Mouse (Mus musculus) gastrocnemius, adult 18-20 months (tissue): ENCODE results near the gene Bsn. TPM values are rescaled to one million over a fixed set of nuclear protein-coding genes. Genes with fewer than 3 reads are reported as not detected.
"Not testable (repeated sequence)": the region's sequence is repeated elsewhere in the genome, so short reads cannot be mapped to it uniquely, and the experiment has no call there.

Experiments
- DNase-seq: peaks from one replicate; pipeline ENCODE4 v3.0.0; 2021; ENCODE audit warnings: low spot score
- total RNA-seq, 2 experiments: library from RNA; stranded (reverse); gene quantifications; 2 replicates each; pipeline ENCODE4 v1.2.3; 2021

Gene Bsn
- total RNA-seq, 2 experiments from 2014 or later, result 0.02 TPM

DNA sequence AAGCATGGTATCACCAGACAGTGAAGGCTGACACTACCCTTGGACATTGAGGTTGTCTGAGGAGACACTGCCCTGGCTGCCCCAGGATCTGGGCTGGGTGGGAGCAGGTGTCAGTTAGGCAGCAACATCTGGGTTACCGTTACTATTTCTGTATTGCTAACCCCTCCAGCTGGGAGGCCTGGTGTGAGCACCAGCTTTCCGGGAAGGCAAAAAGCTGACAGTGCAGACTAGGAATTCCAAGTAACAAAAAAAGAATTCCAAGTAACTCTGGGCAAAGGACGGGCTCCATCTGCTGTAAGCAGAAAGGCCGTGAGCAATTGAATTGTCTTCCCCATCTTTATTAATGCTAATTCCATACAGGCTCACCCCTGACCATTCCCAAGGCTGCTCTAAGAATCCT is 8.4 kb upstream of the Bsn start:
- DNase-seq, result no peak

DNA sequence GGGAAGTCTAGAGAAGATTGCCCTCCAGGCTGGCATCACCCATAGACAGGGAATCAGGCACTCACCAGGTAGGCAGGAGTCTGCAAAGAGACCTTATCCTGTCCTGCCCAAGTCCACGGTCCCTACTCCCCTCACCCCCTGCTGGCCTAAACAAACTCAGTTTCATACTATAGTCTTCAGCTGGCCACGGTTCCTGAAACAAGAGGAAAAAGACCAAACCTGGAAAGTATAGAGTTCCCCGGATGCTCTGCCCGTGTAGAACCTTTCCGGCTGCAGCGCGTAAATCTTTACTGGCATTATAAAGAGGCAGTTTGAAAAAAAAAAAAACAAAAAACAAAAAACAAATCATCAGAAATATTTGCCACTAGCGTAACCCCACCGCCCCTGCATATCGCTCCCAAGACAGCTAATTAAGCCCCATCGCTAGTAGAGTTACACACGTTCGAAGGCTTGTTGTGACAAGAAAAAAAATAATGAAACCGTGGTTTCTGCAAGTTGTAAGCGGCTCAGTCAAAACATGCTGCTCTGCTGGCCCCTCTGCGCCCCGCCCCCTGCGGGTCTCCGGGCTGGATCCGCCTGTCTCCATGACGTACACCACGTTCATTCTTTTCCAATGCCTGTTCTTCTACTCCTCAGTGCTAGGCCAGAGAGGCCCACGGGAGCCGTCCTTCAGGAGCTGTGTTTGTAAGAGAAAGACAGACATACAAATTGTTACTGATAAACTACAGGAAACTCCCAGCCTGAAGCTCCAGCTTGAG is 6.9 kb upstream of the Bsn start:
- DNase-seq, result no peak

DNA sequence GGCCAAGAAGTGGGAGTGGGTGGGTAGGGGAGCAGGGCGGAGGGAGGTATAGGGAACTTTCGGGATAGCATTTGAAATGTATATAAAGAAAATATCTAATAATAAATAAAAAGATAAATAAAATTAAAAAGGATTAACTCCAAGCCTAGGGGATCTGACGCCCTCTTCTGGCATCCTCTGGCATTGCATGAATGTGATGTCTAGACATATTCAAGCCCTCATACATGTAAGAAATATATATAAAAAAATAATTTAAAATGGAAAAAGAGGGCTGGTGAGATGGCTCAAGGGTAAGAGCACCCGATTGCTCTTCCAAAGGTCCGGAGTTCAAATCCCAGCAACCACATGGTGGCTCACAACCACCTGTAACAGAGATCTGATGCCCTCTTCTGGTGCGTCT is 6.0 kb upstream of the Bsn start:
- DNase-seq, result not testable (repeated sequence)

DNA sequence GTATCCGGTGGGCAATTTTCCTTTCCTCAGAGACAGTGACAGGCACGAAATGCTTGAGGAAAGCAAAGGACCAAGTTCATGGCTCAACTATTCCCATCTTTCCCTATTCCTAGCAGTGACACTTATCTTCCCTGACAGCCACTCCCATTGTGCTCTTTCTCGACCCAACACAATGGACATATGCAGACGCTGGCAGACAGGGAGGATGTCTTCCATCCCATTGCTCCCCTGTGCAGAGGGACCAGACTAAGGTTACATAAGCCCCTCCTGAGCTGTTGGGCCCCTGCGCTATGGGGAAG is 747 bp downstream of the Bsn start:
- DNase-seq, result no peak

DNA sequence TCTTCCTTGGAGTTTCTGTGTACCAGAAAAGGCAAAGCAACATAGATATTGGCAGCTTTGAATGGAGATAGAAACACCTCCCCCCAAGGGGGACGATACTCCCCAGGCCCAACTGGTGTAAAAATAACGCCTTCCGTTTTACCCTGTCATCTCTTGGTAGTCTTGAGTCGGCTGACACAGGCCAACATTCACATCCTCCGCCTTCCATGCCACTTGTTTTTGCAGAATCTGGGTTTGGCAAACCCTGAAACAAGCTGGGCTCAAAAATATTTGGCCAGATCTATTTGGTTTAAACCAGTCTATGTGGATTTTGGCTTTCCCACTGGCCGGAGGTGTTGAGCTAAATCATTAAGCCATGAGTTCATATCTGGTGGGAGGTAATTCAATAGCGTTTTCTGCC is 1.2 kb downstream of the Bsn start:
- DNase-seq, result no peak

DNA sequence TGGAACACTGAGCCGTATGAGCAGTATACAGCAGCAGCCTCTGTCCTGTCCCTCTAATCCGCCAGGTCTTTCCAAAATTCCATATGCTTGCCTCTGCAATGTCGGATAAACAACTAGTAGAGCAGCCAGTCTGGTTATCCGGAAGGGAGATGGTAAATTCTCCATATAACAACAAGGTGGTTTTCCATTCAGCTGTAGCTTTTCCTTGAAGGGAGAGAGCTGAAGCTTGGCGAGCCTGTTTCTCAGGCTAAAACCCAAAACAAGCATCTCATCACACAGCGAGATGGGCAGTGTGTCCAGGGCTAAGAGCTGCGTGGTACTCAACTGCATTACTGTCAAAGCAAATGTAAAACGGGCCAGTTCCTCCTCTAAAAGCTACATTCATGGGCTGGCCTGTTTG is 1.7 kb downstream of the Bsn start:
- no peak for DNase-seq

DNA sequence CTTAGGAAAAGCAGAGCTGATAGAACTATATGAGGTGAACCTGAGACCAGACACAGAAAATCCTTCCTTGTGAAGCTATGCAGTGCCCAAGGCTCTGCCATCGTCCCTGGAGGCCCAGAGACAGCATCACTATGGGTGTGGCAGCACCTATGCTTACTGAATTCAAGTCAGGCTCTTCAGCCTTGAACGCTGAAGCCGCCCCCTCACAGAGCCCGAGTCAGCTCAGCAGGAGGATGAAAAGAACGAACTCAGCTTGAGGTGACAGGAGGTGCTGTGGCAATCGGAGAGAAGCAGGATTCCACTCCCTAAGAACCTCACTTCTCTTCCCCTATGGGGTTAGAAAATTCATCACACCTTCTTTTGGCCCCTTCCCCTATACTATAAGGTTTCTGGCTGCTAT is 2.6 kb downstream of the Bsn start:
- DNase-seq, result no peak

DNA sequence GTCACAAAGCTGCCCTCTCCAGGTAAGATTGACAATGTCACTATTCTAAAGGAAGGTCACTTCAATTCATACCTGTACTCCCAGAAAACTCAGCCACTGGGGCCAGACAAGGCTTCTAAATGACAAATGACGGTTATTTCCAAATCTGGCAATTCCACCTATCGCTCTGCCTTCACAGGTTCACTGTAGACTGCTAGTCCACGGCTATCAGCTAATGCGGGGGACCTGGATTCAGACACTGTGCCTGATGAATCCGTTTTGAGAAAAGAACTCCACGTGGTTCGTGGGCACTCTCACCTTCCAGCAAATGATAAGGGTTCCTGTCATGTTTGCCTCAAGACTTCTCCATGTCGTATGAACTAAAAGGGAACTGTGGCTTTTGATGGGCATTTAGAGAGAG is 4.4 kb downstream of the Bsn start:
- no peak for DNase-seq

DNA sequence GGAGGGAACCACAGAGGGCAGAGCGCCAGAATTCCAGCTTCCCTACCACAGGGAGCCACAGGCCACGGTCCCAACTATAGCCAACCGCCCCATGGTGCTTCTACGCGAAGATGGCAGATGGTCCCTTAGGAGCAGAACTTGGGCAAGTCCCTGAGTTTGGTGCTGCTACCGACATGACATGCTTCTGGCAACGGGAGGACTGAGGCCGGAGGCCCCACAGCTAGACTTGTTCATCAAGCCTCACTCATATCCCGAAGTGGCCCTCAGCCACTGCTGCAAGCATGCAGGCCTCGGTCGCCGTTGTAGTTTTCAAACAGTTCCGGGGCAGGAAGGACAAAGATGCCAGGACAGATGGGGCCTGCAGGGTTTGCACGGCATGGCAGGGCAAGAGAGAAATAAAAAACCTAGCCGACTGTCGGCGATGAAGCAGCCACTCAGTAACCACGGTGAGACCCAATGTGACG is 6.6 kb downstream of the Bsn start:
- DNase-seq, result no peak

DNA sequence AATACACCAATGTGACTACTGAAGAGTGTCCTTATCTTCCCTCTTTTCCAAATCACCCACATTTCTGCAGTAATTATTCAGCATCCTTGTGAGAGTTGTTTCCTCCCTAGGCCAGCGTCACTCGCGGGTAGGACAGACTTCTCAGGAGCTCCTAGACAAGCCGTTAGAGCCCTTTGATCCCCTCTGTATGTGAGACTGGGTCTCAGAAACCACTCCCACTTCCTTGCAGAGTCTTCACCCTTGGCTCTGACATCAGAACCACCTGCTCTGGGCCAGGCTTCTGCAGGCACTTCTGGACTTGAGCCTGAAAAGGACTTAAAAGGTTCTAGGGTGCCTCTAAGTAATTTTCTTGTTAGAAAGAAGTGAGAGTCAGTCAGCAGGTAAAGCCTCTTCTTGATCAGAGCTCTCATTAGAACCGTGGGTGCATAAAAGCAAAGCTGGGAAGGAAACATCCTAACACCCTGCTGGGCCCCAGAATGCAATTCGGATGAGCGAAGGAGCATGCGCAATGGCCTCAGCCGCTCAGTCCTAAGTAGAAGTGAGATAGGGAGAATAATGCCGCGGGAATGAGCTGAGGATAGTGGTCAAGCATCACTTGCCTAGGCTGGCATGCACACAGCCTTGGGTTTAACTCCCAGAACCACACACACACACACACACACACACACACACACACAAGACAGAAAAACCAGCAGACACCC is 7.2 kb downstream of the Bsn start:
- no peak for DNase-seq

DNA sequence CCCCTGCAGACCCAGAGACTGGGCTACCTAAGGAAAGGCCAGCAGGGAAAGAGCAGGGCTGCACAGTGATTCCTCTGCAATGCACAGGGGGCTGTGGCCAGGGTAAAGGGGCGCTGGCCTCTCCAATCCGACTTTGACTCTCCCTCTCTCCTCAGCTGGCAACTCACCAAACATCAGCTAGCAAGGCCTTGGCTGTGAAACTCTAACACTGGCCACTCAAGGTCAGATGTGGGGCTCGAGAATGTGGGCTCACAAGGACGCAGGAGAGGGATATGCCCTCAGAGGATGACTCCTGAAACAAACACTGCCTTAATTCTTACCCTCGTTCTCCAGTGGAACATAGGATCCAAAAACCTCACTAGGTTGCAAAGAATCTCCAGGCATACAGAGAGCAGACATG is 11.8 kb downstream of the Bsn start:
- no peak for DNase-seq

DNA sequence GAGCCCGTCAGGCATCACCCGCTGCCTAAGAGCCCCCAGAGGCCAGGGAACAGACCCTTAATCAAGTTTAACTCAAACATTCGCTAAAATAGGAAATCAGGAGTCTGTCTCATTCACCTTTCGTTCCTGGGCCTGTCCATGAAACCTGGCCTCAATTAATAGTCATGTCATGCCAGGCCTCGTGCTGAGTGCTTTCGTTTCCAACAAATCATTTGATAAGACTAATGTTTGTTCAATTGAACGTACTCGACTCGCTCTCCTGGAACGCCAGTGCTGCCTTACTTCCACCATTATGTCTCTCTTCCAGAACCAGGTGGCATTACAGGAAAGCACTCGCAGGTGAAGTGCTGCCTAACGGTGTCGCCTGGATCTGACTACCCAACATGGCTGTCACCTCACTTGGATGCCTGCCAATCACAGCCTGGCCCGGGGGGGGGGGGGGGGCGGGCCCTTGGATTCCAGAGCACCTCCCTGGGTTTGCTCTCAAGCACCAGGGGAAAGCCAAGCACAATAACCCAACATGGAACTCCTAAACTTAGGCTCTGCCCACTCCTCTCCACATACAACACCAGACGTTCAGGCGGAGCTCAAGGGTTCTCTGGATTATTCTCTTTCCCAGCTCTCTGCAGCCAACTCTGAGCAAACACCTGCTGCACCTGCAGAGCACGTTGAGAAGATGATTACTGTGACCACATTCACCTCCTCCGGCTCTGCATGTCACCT is 14.9 kb downstream of the Bsn start:
- DNase-seq, result no peak

DNA sequence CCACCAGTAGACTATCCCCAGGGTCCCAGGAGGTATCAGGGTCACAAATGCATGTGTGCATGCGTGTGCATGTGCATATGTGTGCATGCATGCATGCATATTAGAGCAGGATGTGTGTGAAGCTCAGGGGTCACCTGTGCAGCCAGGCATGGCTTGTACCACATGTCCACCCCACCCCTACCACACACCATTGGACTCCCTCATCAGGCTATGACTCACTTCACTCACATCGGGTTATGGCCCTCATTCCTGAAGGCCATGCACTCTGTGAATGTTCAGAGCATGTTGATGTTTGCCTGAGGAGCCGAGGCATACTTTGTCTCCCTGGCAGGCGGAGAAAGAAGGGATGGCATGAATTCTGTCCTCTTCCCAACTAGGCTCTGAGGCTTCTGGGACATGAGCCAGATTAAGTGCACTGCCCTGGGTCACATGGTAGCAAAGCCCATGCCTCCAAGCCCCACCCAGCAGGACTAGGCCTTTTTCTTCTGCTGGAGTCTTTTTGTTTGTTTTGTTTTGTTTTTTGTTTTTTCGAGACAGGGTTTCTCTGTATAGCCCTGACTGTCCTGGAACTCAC is 17.3 kb downstream of the Bsn start:
- no peak for DNase-seq

DNA sequence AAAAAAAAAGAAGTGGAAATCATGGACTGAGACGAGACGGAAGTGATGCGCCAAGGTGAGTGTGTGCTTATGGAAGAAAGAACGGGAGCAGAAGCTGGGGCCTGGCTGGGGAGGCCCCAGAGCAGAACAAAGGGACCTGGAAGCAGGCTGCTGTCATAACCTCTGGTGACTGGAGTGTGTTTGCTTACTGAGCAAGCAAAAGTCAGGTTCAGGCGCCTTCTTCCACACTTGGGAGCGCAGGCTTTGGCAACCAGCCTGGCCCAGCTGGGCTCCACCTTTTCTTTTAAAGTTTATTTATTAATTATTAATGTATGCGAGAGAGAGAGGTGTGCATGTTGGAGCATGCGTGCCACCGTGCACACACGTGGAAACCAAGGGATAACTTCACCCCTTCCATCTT is 20.4 kb downstream of the Bsn start:
- no peak for DNase-seq

DNA sequence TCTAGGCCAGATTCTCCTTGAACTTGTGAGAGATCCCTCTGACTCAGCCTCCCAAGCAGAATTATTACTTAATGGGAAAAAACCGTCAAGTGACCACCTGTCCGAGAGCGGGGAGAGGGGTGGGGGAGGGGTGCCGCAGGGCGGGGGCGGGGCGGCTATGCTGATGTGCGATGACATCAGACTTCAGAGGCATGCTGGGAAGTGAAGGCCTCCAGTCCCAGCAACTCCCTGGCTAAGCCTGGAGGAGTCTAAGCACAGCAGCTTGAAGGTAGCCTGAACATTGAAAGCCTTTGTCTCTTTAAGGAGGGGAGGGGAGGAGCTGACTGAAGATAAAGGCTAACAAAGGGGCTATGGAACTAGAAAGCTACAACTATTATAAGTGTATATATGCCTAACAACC is 25.0 kb downstream of the Bsn start:
- no peak for DNase-seq

DNA sequence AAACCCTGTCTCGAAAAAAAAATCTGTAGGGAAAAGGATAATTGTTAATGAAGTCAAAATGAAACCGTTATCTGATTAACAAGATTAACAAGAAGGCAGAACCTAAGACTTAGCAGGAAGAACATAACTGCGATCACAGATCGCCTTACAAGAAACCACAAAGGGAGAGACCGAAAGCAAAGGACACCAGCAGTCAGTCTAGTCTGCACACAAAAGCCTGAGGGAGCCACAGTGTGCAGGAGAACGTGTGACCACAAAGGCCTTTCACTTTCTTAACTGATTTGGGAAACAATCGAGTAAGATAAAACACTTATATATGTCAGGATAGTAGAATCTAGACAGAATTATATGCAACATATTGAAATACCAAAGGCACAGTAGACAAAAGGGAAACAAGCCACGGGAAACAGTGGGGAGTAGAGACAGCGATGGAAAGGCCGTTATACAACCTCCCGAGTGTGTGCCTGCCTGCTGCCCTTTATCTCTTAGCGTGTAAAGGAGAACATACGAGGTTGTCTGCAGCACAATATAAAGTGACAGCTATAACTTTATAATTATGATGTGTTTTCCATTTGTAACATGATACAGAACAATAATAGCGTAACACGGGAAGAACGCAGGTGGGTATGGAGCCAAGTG is 26.4 kb downstream of the Bsn start:
- no peak for DNase-seq

DNA sequence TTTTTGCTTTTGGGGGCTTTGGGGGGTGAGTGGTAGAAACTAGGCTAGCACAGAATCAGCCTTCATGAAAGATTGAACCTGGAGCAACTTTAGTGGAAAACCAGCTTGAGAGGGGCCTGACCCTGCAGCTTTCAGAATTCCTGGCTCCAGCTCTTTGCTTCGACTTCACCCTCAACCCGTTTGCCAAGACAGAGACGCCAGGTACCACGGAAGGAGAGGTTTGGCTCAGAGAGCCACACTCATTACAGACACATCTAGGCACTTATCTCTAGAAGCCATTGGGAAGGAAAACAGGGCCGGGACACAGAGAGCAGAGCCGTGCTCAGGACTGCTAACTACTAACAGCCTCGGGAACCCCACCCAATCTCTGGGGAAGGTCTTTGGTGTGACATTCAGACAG is 32.3 kb downstream of the Bsn start:
- no peak for DNase-seq

DNA sequence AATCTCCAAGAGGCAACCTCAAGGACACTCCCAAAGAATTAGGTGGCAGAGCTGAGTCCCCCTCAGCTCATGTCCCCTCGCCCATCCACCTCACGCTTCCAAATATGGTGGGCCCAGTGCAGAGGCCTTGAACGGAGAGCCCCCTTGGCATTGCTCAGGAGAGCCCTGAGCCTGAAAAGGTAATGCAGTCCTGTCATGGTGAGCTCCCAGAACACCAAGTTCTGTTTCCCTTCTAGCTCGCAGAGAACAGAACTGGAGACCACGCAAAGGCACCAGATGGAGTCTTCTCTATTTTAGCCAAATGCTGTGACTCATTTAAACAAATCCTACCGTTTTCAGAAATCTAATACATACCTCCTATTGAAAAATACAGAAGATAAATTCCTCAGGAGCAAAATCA is 32.7 kb downstream of the Bsn start:
- no peak for DNase-seq

DNA sequence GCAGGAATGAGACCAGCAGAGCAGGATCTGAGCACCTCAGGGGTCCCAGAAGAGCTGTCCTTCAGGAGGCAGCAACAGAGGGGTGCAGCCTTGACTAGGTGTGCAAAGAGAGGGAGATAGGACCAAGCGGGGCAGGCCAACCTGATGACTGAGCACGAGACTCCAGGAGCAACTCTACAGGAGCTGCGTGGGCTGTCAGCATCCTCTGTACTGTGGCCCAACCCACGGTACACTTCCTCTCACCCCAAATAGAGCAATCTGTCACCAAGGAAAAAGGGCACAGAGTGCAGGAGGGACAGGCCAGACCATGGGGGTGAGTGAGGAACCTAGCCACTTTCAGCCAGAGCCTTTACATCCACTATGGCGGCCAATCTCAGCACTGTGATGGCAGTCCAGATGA is 33.4 kb downstream of the Bsn start:
- DNase-seq, result no peak

DNA sequence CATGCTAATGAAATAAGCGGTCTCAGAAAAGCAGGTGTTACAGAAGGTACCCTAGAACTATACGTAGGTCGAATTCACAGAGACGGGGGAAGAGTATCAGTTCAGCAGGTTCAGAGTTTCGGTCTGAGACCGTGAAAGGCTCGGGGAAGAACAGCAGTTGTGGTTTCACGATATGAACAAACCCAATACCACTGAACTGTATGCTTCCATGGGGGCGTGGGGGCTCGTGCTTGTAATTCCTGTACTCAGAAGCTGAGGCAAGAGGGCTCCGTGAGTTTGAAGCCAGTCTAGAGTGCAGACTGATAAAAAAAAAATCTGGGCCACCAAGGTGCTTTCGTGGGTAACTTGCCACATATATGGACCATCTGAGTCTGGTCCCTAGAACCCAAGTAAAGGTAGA is 35.4 kb downstream of the Bsn start:
- DNase-seq, result no peak

DNA sequence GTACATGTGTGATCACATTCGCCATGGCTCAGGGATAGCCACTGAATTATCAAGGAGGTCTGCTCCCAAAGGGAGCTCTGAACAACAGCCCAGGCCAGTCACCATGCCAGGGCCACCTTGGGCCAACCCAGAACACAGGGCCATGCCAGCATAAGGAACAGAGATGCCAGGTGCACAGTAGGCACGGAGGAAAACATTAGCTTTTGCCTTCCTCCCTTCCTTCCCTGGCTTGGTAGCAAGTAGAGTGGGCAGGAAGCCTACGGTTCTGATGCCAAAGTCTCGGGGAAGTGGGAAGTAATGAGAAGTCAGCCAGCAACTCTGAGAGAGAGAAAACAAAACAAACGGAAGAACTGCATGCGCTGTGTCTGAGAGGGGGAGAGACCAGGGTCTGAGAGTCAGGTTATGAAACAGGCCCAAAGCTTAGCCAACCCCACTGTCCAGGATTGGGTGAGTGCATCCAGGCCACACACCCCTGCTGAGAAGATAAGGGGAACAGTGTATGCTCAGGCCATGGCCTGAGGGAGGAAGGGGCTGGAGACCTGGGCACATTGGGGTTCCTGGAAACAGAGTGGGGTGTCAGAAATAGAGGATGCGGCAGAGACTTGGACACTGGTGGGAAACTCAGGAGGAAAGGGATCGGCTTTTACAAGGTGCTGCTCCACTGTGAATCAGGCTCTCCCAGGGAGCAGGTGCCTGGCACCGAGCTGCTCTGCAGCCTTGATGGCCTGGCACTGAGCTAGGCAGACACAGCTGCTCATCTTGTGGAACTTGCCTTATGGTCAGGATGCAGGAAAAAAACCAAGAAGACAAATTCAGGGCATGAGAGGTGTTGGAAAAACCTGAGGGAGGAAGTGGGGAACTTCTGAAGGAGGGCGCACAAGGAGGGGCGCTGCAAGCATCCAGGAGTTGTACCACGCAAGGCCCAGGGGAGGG is 36.4 kb downstream of the Bsn start:
- DNase-seq, result no peak
